Mouse (Mus musculus): Measurements from ENCODE around the gene Trappc11.
"Not testable (repeated sequence)": the region's sequence is repeated elsewhere in the genome, so short reads cannot be mapped to it uniquely, and the experiment has no call there.

Gene Trappc11

DNA sequence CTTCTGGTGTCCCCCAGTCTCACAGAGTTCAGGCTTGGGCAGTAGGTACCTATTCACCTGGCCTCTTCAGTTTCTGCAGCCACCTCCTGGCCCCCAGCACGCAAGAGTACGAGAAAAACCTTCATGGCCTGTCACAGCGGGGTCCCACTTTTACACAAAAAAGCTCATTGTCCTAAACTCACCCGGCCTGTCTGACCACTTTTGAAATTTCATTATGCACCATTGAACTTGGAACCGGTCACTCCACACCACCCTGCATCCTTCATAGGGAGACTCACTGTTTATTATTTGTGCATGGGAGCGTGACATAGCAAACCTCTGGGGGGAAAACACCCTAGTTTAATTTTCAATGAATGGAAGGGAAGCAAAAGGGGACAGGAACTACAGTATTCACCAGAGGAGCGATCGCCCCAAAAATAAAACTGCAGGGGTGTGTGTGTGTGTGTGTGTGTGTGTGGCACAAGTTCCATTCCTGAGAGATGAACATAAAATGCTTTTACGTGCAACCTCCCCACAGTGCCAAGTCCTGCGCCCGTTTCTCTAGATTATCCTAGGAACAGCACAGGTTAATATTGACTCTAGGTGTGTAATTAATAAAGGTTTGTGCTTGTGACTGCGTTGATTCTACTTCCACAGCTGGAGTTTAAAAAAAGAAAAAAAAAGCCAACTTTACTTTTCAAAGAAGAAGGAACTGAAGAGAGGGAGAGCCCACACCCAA lies 50.8 kb downstream of the Trappc11 start:
- DNase-seq (ENCODE audit: low read depth, low spot score), result no peak

DNA sequence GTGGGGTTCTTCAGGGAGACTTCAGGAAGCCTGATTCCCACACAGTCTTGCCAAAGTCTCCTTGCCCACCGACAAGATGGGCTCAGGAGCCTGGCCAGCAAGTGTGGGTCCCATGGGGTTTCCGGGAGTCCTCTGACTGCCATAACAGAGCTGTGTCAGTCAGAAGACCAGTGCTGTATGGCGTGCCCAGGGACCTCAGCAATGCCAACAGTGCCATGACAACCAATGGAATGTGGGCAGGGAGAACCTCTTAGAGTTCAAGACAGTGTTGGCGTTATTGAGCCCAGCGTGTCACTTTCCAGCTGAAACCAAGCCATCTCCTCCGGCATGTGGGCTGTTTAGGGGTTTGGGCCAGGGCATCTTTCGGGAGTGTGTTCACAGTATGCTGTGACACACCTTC lies 53.2 kb downstream of the Trappc11 start:
- no peak for DNase-seq (ENCODE audit: low read depth, low spot score)

DNA sequence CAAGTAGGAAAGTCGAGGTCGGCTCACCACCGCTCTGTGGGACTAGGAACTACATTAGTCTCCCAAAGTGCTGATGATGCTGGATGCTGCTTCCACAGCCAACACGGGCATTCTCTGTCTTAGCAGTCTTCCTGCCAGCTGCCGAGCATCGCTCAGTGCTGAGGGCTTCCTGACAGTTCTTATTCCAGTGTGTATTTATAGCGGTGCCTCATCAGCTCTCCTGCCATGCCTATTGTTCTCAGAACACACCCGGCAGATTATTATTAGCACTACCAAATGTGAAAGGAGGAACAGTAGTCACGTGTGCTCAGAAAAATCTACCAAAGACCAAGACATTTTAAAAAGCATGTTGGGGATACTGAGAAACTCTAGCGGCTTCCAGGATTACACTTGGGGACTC lies 71.6 kb downstream of the Trappc11 start:
- DNase-seq (ENCODE audit: low read depth, low spot score), result no peak

DNA sequence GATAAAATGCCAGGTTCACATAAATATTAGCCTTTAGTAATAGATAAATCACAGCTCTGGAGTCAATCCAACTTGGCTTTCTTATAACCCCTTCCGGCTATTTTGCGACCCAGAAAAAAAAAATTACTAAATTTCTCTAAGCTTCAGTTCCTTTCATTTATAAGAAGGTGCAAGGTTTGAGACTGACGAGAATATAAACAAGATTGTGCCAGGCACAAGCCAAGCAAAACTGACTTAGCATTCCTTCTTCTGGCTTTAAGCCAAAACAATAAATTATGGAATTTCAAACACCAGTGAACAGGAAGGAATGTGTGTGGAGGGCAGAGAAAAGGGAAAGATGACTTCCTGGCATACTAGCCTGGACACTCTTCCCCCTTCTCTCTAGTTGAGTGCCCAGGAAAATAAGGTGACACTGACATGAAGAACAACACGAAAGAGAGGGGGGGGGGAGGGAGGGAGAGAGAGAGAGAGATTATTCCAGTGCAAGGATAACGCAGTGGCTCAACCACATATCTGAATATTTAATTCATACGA lies 74.0 kb downstream of the Trappc11 start:
- no peak for DNase-seq (ENCODE audit: low read depth, low spot score)

DNA sequence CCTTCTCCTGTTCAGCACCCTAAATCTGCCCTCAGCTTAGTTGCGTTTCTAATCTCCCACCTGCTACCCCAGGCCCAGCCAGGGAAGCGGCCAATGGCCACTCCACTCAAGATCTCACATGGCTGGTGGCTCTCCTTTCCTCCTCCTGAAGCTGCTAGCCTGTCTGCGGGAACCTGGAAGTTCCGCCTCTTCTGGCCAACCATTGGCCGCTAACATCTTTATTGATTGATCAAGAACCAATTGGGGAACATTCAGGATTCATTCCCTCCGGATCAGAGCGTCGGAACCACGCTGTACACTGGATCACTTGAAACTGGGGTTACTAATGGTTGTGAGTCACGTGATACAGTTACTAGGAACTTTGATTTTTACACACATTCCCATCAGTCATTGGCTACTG lies 74.7 kb downstream of the Trappc11 start:
- no peak for DNase-seq (ENCODE audit: low read depth, low spot score)

DNA sequence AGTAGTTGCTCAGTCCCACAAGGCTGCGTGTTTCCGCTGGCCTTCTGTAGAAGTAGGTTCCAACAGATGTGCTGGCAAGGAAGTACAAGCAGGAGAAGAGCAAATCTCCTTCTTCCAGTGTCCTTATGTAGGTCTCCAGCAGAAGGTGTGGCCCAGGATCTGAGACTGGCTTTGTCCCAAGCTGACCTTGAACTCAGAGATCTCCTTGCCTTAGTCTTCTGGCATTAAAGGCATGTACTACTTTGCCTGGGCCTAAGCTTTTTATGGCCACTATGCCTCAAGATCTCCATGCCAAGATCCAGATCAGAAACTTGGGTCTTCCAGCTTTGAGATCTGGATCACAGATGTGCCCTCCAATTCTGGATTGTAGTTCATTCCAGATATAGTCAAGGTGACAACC lies 84.1 kb downstream of the Trappc11 start:
- not testable (repeated sequence) for DNase-seq (ENCODE audit: low read depth, low spot score)

DNA sequence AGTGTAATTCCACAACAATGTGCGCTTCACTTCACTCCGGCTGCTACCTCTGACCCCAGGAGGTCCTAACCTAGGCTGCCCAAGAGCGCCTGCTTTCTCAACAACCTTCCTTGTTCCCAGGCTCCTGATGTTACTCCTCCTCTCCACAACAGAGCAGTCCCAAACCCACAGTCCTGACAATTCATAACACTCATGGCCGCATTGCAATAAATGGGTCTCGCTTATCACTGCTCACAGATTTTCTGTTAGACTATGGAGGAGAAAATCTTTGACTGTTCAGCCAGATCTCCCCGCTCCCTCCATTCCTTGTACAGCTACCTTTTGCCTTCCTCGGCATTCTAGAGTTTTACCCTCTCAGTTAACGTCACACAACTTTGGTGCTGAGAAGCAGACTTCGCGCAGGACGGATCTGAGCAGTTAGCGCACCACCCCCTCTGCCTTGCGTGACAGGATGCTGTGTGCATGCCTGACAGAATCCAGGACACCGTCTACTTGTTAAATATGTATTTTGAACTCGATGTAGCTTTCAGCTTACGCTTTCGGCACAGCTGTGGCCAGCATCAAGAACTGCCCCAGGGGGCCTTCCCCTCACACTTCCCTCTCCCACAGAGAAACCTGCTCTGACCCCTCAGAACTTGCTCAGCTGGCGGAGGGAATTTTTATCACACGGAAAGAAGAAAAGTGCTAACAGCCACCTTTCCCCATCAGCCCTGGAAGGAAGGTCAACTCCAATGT lies 86.8 kb downstream of the Trappc11 start, which contains the start of gene Stox2:
Stox2 (minus strand) TSS at position 51 of the 735 bp plus-strand sequence.
- DNase-seq (ENCODE audit: low read depth, low spot score), result no peak
